ENCODE assay signal across 7 mouse cellular contexts in the genomic region with DNA sequence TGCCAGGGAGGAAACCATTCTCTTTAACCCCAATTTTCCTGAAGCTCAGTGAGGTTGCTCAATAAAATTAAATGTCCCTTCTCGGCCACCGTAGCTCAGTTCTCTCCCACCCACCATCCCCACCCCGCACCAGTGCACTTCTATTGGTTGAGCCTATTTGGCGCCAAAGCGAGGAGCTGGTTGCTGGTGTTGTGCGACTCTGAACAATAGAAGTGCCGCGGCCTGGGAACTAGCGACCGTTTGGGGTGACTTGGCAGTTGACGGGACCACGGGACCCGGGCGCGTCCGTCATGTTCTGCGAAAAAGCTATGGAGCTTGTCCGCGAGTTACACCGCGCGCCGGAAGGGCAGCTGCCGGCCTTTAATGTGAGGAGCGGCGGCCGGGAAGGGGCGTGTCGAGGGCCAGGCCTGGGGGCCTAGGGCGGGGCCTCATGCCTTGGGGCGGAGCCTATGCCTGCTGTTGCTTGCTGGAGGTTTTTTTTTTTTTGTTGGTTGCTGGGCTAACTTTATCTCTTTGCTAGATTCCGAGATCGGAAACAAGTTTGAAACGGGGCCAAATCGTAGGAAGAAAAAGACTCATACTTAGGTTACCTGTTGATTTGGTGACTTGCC. TPM values are rescaled to one million over a fixed set of nuclear protein-coding genes. Genes with fewer than 3 reads are reported as not detected.
DNase-seq lines count a peak whose midpoint lies in the region; ATAC-seq and TF ChIP-seq lines count a peak whose summit lies in the region.

No protein-coding gene starts in this region.

- 0% methylated on average over 35 of the region's 35 CpGs for WGBS in intestine, postnatal 0 days
- WGBS in midbrain, embryonic 12.5 days, result under 1% methylated on average over 35 of the region's 35 CpGs
- WGBS in small intestine, adult 2 months, result under 1% methylated on average over 35 of the region's 35 CpGs

- no peaks in the 10 kb centered on the region for H3K4me1 ChIP-seq in intestine, postnatal 0 days (replicated peaks; ENCODE audit: control insufficient read depth, insufficient read depth, low read length)
- 0 out of 2 replicates have a peak, but pooled peaks cover 5% of the 10 kb centered on the region for H3K4me1 ChIP-seq in midbrain, embryonic 12.5 days
- peaks cover 13% of the 10 kb centered on the region; the same call in 1 of the 2 replicates for H3K4me1 ChIP-seq in small intestine, adult 2 months (ENCODE audit: control insufficient read depth, insufficient read depth, insufficient read length, low read length)

- 0 out of 2 replicates have a peak, but pooled peaks have one; percentile 31 for TF ChIP-seq POLR2A in small intestine, adult 2 months (IDR thresholded peaks at IDR 0.05; ENCODE audit: low read depth, low read length)

- peak overlapping the region; percentile 59 for H3K4me3 ChIP-seq in intestine, postnatal 0 days (ENCODE audit: low read depth, low read length)
- peak overlapping the region; percentile 71 for H3K4me3 ChIP-seq in midbrain, embryonic 12.5 days
- peak overlapping the region; percentile 85 for H3K4me3 ChIP-seq in small intestine, adult 2 months (ENCODE audit: low read depth, low read length)

- intact Hi-C loops in left cerebral cortex, postnatal 4 days (cut with DNase I), result loop anchor here (10.0 kb wide), 1 partner anchor 235 kb away; no protein-coding TSS in a partner anchor

- ATAC-seq in intestine, postnatal 0 days, result peak; percentile 95
- peak; percentile 94 for ATAC-seq in midbrain, embryonic 12.5 days (ENCODE audit: low FRiP score, low read depth)

- H3K9ac ChIP-seq in intestine, postnatal 0 days (ENCODE audit: low read depth, low read length), result peak overlapping the region; percentile 45; the same call in 1 of the 2 replicates
- peak overlapping the region; percentile 66 for H3K9ac ChIP-seq in midbrain, embryonic 12.5 days (replicated peaks)

- H3K27ac ChIP-seq in intestine, postnatal 0 days (ENCODE audit: low read depth, low read length), result peak overlapping the region; percentile 62
- H3K27ac ChIP-seq in midbrain, embryonic 12.5 days (replicated peaks), result peak overlapping the region; percentile 91
- H3K27ac ChIP-seq in small intestine, adult 2 months (ENCODE audit: insufficient read depth, low read depth, low read length), result peak overlapping the region; percentile 78

- H3K9me3 ChIP-seq in intestine, postnatal 0 days (ENCODE audit: control insufficient read depth), result no peaks in the 10 kb centered on the region
- no peaks in the 10 kb centered on the region for H3K9me3 ChIP-seq in midbrain, embryonic 12.5 days

- H3K27me3 ChIP-seq in intestine, postnatal 0 days (replicated peaks; ENCODE audit: control insufficient read depth, insufficient read depth, low read length), result no peaks in the 10 kb centered on the region
- H3K27me3 ChIP-seq in midbrain, embryonic 12.5 days, result no peaks in the 10 kb centered on the region
- H3K27me3 ChIP-seq in small intestine, adult 2 months (ENCODE audit: control insufficient read depth, insufficient read depth, low read length), result no peaks in the 10 kb centered on the region

- no peaks in the 10 kb centered on the region for H3K36me3 ChIP-seq in intestine, postnatal 0 days (ENCODE audit: control insufficient read depth, insufficient read depth)
- no peaks in the 10 kb centered on the region for H3K36me3 ChIP-seq in midbrain, embryonic 12.5 days
- H3K36me3 ChIP-seq in small intestine, adult 2 months (ENCODE audit: control insufficient read depth, insufficient read depth, low read length), result no peaks in the 10 kb centered on the region

- no peak for TF ChIP-seq CTCF in intestine, postnatal 0 days (IDR thresholded peaks at IDR 0.05; ENCODE audit: low read depth)
- no peak for TF ChIP-seq CTCF in small intestine, adult 2 months (IDR thresholded peaks at IDR 0.05; ENCODE audit: extremely low read depth, insufficient read length, insufficient replicate concordance, low read depth, low read length)

- peak; percentile 97 for DNase-seq in adrenal gland, adult 2 months
- DNase-seq in embryo, embryonic 11.5 days (ENCODE audit: low read depth, low spot score), result peak; percentile 93
- peak; percentile 87 to 94 for DNase-seq in gastrocnemius, postnatal 4 days (ENCODE audit: low spot score in 2 of 2)
- DNase-seq in left cerebral cortex, postnatal 4 days, result peak; percentile 92

- peak overlapping the region; percentile 66 for H3K4me2 ChIP-seq in intestine, postnatal 0 days (replicated peaks; ENCODE audit: low read depth)
- H3K4me2 ChIP-seq in midbrain, embryonic 12.5 days (replicated peaks), result peak overlapping the region; percentile 62

RNA-seq across cellular contexts. Expression of a gene that starts 4.3 kb away (rescaled TPM):
- total RNA-seq in adrenal gland, adult 2 months (2021), result 1 to 10 TPM; 1.5 to 2.7 TPM
- 0.65 and 0.70 TPM in 2 replicates for polyA plus RNA-seq in adrenal gland, adult 2 months (2012; rRNA removed)
- 1 to 10 TPM; 5.7 to 7.7 TPM for total RNA-seq in gastrocnemius, postnatal 4 days (2021)
- polyA plus RNA-seq in intestine, postnatal 0 days (2015; fragmentation: Nextera tagmentation; extraction: Ambion mirVana), result 9.1 and 9.7 TPM in 2 replicates
- 1 to 10 TPM; 7.2 to 8.9 TPM for total RNA-seq in left cerebral cortex, postnatal 4 days (2021)
- 50.4 and 54.5 TPM in 2 replicates for polyA plus RNA-seq in midbrain, embryonic 12.5 days (2016; fragmentation: Nextera tagmentation; extraction: Ambion mirVana)
- 0.66 and 1.0 TPM in 2 replicates for polyA plus RNA-seq in small intestine, adult 2 months (2012; rRNA removed)

RNA-seq across cellular contexts. Expression of a gene that starts 5.0 kb away (rescaled TPM):
- total RNA-seq in adrenal gland, adult 2 months (2021), result 10 to 100 TPM; 79.2 to 82.0 TPM
- polyA plus RNA-seq in adrenal gland, adult 2 months (2012; rRNA removed), result 45.5 and 46.9 TPM in 2 replicates
- 10 to 100 TPM; 34.8 to 36.3 TPM for total RNA-seq in gastrocnemius, postnatal 4 days (2021)
- polyA plus RNA-seq in intestine, postnatal 0 days (2015; fragmentation: Nextera tagmentation; extraction: Ambion mirVana), result 40.5 and 41.5 TPM in 2 replicates
- 100 to 1,000 TPM; 116 to 117 TPM for total RNA-seq in left cerebral cortex, postnatal 4 days (2021)
- 59.5 and 65.5 TPM in 2 replicates for polyA plus RNA-seq in midbrain, embryonic 12.5 days (2016; fragmentation: Nextera tagmentation; extraction: Ambion mirVana)
- 61.1 and 85.9 TPM in 2 replicates for polyA plus RNA-seq in small intestine, adult 2 months (2012; rRNA removed)

Comparison
In these comparisons a context has a peak if more than half of its experiments do, and no peak if none do; other contexts are left out.
1. Peak in every context shown above with its lines: DNase-seq, ATAC-seq, H3K4me3 ChIP-seq and H3K27ac ChIP-seq.